Mouse (Mus musculus): ENCODE data around the gene Itgb2l. TPM values are rescaled to one million over a fixed set of nuclear protein-coding genes. Genes with fewer than 3 reads are reported as not detected.

Gene Itgb2l
- polyA plus RNA-seq (2015; fragmentation: Nextera tagmentation; extraction: Ambion mirVana): 0.10 TPM in 1 of 2 replicates, not detected in the other

- no peaks in the 10 kb centered on the region for H3K36me3 ChIP-seq (replicated peaks)
- 0 out of 2 replicates have a peak, but pooled peaks cover 2% of the 10 kb centered on the region for H3K4me1 ChIP-seq
- H3K27me3 ChIP-seq (replicated peaks): no peaks in the 10 kb centered on the region
- WGBS: 76% methylated on average over 2 of the region's 2 CpGs
- H3K4me3 ChIP-seq: no peak within 1 kb of the TSS
- no peak within 1 kb of the TSS for H3K4me2 ChIP-seq
- H3K27ac ChIP-seq: no peak within 1 kb of the TSS
- H3K9me3 ChIP-seq: no peaks in the 10 kb centered on the region
- no peak for ATAC-seq (replicated peaks)
- H3K9ac ChIP-seq: no peak within 1 kb of the TSS
Observed at GRCm38 (mm10) chr16:96443468-96443867, at the start of gene Itgb2l. Gene Itgb2l, minus strand, starts transcription at chr16:96443619.

GRCm38 (mm10) chr16:96491530-96491929 is 48.1 kb upstream of the Itgb2l start:
- H3K4me2 ChIP-seq: no peak overlapping the region
- H3K4me1 ChIP-seq: peaks cover 18% of the 10 kb centered on the region
- no peak overlapping the region for H3K9ac ChIP-seq
- peak overlapping the region; percentile 21 for H3K27ac ChIP-seq
- H3K4me3 ChIP-seq: no peak overlapping the region
- no peaks in the 10 kb centered on the region for H3K36me3 ChIP-seq (replicated peaks)
- 27% methylated on average over 3 of the region's 3 CpGs for WGBS
- H3K27me3 ChIP-seq (replicated peaks): no peaks in the 10 kb centered on the region
- peak; percentile 73 for ATAC-seq (replicated peaks)
- no peaks in the 10 kb centered on the region for H3K9me3 ChIP-seq

- 80% methylated on average over 5 of the region's 5 CpGs for WGBS
- no peaks in the 10 kb centered on the region for H3K9me3 ChIP-seq
- no peak for ATAC-seq (replicated peaks)
Observed at GRCm38 (mm10) chr16:96488038-96488437, 44.6 kb upstream of the Itgb2l start.

GRCm38 (mm10) chr16:96487007-96487684 is 43.7 kb upstream of the Itgb2l start:
- H3K36me3 ChIP-seq (replicated peaks): no peaks in the 10 kb centered on the region
- ATAC-seq (replicated peaks): peak; percentile 67
- peaks cover 14% of the 10 kb centered on the region; the same call in 1 of the 2 replicates for H3K4me1 ChIP-seq
- no peaks in the 10 kb centered on the region for H3K27me3 ChIP-seq (replicated peaks)
- no peak overlapping the region for H3K9ac ChIP-seq
- H3K27ac ChIP-seq: peak overlapping the region; percentile 51
- WGBS: 48% methylated on average over 11 of the region's 11 CpGs
- no peak overlapping the region for H3K4me2 ChIP-seq
- H3K4me3 ChIP-seq: no peak overlapping the region
- no peaks in the 10 kb centered on the region for H3K9me3 ChIP-seq

More at GRCm38 (mm10) chr16:96488038-96488437, 44.6 kb upstream of the Itgb2l start:
- H3K27me3 ChIP-seq (replicated peaks): no peaks in the 10 kb centered on the region
- no peak overlapping the region for H3K4me2 ChIP-seq
- no peaks in the 10 kb centered on the region for H3K36me3 ChIP-seq (replicated peaks)
- no peak overlapping the region for H3K4me3 ChIP-seq
- 0 out of 2 replicates have a peak overlapping the region, but pooled peaks have one; percentile 51 for H3K27ac ChIP-seq
- peaks cover 14% of the 10 kb centered on the region; the same call in 1 of the 2 replicates for H3K4me1 ChIP-seq
- no peak overlapping the region for H3K9ac ChIP-seq

GRCm38 (mm10) chr16:96481791-96482190 is 38.4 kb upstream of the Itgb2l start:
- Histone ChIP-seq H3K27me3 (replicated peaks) (no peaks in the 10 kb centered on the region), H3K36me3 (replicated peaks) (no peaks in the 10 kb centered on the region), H3K4me3 (no peak overlapping the region), H3K9ac (no peak overlapping the region), H3K27ac (no peak overlapping the region), H3K4me2 (no peak overlapping the region), H3K9me3 (no peaks in the 10 kb centered on the region), H3K4me1 (no peaks in the 10 kb centered on the region)
- ATAC-seq (replicated peaks): no peak
- WGBS: 85% methylated on average over 4 of the region's 4 CpGs

- Histone ChIP-seq H3K4me2 (no peak overlapping the region), H3K4me3 (no peak overlapping the region), H3K36me3 (replicated peaks) (no peaks in the 10 kb centered on the region), H3K27ac (no peak overlapping the region), H3K9me3 (no peaks in the 10 kb centered on the region), H3K4me1 (peaks cover 14% of the 10 kb centered on the region), H3K9ac (no peak overlapping the region), H3K27me3 (replicated peaks) (no peaks in the 10 kb centered on the region)
- ATAC-seq (replicated peaks): no peak
- 63% methylated on average over 3 of the region's 3 CpGs for WGBS
Observed at GRCm38 (mm10) chr16:96474185-96474584, 30.8 kb upstream of the Itgb2l start.

GRCm38 (mm10) chr16:96472816-96473215 is 29.4 kb upstream of the Itgb2l start:
- peak overlapping the region; percentile 36 for H3K4me2 ChIP-seq
- peaks cover 25% of the 10 kb centered on the region for H3K4me1 ChIP-seq
- H3K36me3 ChIP-seq (replicated peaks): no peaks in the 10 kb centered on the region
- 0 out of 2 replicates have a peak overlapping the region, but pooled peaks have one; percentile 3 for H3K4me3 ChIP-seq
- WGBS: 40% methylated on average over 7 of the region's 7 CpGs
- peak overlapping the region; percentile 66 for H3K27ac ChIP-seq
- no peak for ATAC-seq (replicated peaks)
- no peaks in the 10 kb centered on the region for H3K27me3 ChIP-seq (replicated peaks)
- no peak overlapping the region for H3K9ac ChIP-seq
- H3K9me3 ChIP-seq: no peaks in the 10 kb centered on the region

- H3K27ac ChIP-seq: peak overlapping the region; percentile 66
- WGBS: 19% methylated on average over 5 of the region's 5 CpGs
- ATAC-seq (replicated peaks): no peak
- no peaks in the 10 kb centered on the region for H3K36me3 ChIP-seq (replicated peaks)
- peak overlapping the region; percentile 36 for H3K4me2 ChIP-seq
- peaks cover 28% of the 10 kb centered on the region for H3K4me1 ChIP-seq
- H3K9me3 ChIP-seq: no peaks in the 10 kb centered on the region
- no peaks in the 10 kb centered on the region for H3K27me3 ChIP-seq (replicated peaks)
- no peak overlapping the region for H3K9ac ChIP-seq
- peak overlapping the region; percentile 3; the same call in 1 of the 2 replicates for H3K4me3 ChIP-seq
Observed at GRCm38 (mm10) chr16:96472361-96472760, 28.9 kb upstream of the Itgb2l start.

GRCm38 (mm10) chr16:96469640-96470039 is 26.2 kb upstream of the Itgb2l start:
- H3K27me3 ChIP-seq (replicated peaks): no peaks in the 10 kb centered on the region
- peak overlapping the region; percentile 54 for H3K4me2 ChIP-seq
- H3K36me3 ChIP-seq (replicated peaks): no peaks in the 10 kb centered on the region
- H3K9me3 ChIP-seq: no peaks in the 10 kb centered on the region
- 53% methylated on average over 4 of the region's 4 CpGs for WGBS
- peak overlapping the region; percentile 40; the same call in 1 of the 2 replicates for H3K4me3 ChIP-seq
- H3K27ac ChIP-seq: no peak overlapping the region
- H3K9ac ChIP-seq: no peak overlapping the region
- peaks cover 28% of the 10 kb centered on the region for H3K4me1 ChIP-seq
- no peak for ATAC-seq (replicated peaks)

GRCm38 (mm10) chr16:96468698-96469097 is 25.3 kb upstream of the Itgb2l start:
- Histone ChIP-seq H3K9ac (no peak overlapping the region), H3K4me1 (peaks cover 28% of the 10 kb centered on the region), H3K4me2 (peak overlapping the region; percentile 54), H3K9me3 (no peaks in the 10 kb centered on the region), H3K36me3 (replicated peaks) (no peaks in the 10 kb centered on the region), H3K27ac (no peak overlapping the region), H3K27me3 (replicated peaks) (no peaks in the 10 kb centered on the region), H3K4me3 (peak overlapping the region; percentile 40)
- peak; percentile 73 for ATAC-seq (replicated peaks)
- 72% methylated on average over 4 of the region's 4 CpGs for WGBS

GRCm38 (mm10) chr16:96468011-96468410 is 24.6 kb upstream of the Itgb2l start:
- H3K27me3 ChIP-seq (replicated peaks): no peaks in the 10 kb centered on the region
- peak overlapping the region; percentile 40 for H3K4me3 ChIP-seq
- H3K9ac ChIP-seq: peak overlapping the region; percentile 24; the same call in 1 of the 2 replicates
- WGBS: 46% methylated on average over 4 of the region's 4 CpGs
- peak; percentile 15; the same call in 1 of the 2 replicates for ATAC-seq (replicated peaks)
- peak overlapping the region; percentile 73; the same call in 1 of the 2 replicates for H3K27ac ChIP-seq
- no peaks in the 10 kb centered on the region for H3K36me3 ChIP-seq (replicated peaks)
- H3K4me2 ChIP-seq: peak overlapping the region; percentile 54
- peaks cover 28% of the 10 kb centered on the region for H3K4me1 ChIP-seq
- no peaks in the 10 kb centered on the region for H3K9me3 ChIP-seq

- peak within 1 kb of the TSS; percentile 54 for H3K4me2 ChIP-seq
- peak within 1 kb of the TSS; percentile 40 for H3K4me3 ChIP-seq
- no peaks in the 10 kb centered on the region for H3K9me3 ChIP-seq
- H3K27ac ChIP-seq: peak within 1 kb of the TSS; percentile 73
- no peaks in the 10 kb centered on the region for H3K36me3 ChIP-seq (replicated peaks)
- H3K27me3 ChIP-seq (replicated peaks): no peaks in the 10 kb centered on the region
- WGBS: 11% methylated on average over 8 of the region's 8 CpGs
- H3K9ac ChIP-seq: peak within 1 kb of the TSS; percentile 24; the same call in 1 of the 2 replicates
- ATAC-seq (replicated peaks): peak; percentile 89
- peaks cover 23% of the 10 kb centered on the region for H3K4me1 ChIP-seq
Observed at GRCm38 (mm10) chr16:96467445-96467844, 24.0 kb upstream of the Itgb2l start, which contains the start of gene Pcp4. Gene Pcp4, plus strand, starts transcription at chr16:96467606.

Data from midbrain, embryonic 15.5 days (tissue).